Mouse (Mus musculus) forebrain, embryonic 11.5 days (tissue): ENCODE data around the gene Fndc1. TPM values are rescaled to one million over a fixed set of nuclear protein-coding genes. Genes with fewer than 3 reads are reported as not detected.

Experiments
- ATAC-seq: fragments of 200-750 bp; cut with Nextera tagmentation; replicated peaks from 2 replicates; pipeline ENCODE4 v1.8.0; 2017; ENCODE audit warnings: moderate TSS enrichment; ENCODE audit not compliant: low FRiP score
- DNase-seq: peaks from one replicate; pipeline ENCODE4 v3.0.0-alpha.2; 2017; ENCODE audit warnings: low spot score
- H3K27ac ChIP-seq: fragments of 300-500 bp; sonication (generic); 2 replicates; pipeline ENCODE4 v1.5.1; 2014; ENCODE audit warnings: low read depth, low read length
- H3K27me3 ChIP-seq: fragments of 300-500 bp; sonication (generic); 2 replicates; pipeline ENCODE4 v1.6.1; 2014; ENCODE audit warnings: mild to moderate bottlenecking, low read length, mixed read lengths; ENCODE audit not compliant: control insufficient read depth, insufficient read depth
- H3K36me3 ChIP-seq: fragments of 300-500 bp; sonication (generic); 2 replicates; pipeline ENCODE4 v1.6.1; 2014; ENCODE audit warnings: mild to moderate bottlenecking, low read length, moderate library complexity, mixed read lengths; ENCODE audit not compliant: control insufficient read depth, insufficient read depth
- H3K4me1 ChIP-seq: fragments of 300-500 bp; sonication (generic); replicated peaks from 2 replicates; pipeline ENCODE4 v1.6.1; 2014; ENCODE audit warnings: low read length, mixed read lengths; ENCODE audit not compliant: control insufficient read depth, insufficient read depth
- H3K4me2 ChIP-seq: fragments of 300-500 bp; sonication (generic); 2 replicates; pipeline ENCODE4 v1.6.1; 2014; ENCODE audit warnings: low read depth, mild to moderate bottlenecking, low read length, moderate library complexity, mixed read lengths; ENCODE audit not compliant: severe bottlenecking
- H3K4me3 ChIP-seq: fragments of 300-500 bp; sonication (generic); 2 replicates; pipeline ENCODE4 v1.5.1; 2014; ENCODE audit warnings: low read depth, low read length
- H3K9ac ChIP-seq: fragments of 300-500 bp; sonication (generic); 2 replicates; pipeline ENCODE4 v1.6.1; 2014; ENCODE audit warnings: low read length
- H3K9me3 ChIP-seq: fragments of 300-500 bp; sonication (generic); 2 replicates; pipeline ENCODE4 v1.6.1; 2016; ENCODE audit warnings: low read length, mixed read lengths; ENCODE audit not compliant: control insufficient read depth
- WGBS: fragments of 180-500 bp; shearing (Covaris S2); extraction: QIAGEN DNeasy Blood & Tissue Kit; methylation state at CpG from one replicate; pipeline ENCODE4 v1.1.7; 2014; 5-methylcytosine and 5-hydroxymethylcytosine counted together
- polyA plus RNA-seq: library from polyadenylated mRNA; unstranded; fragments of >200 nt; fragmentation: Nextera tagmentation; extraction: Ambion mirVana; gene quantifications from 2 replicates; pipeline ENCODE4 v1.2.1, GENCODE M21; 2014

The Fndc1 gene
- polyA plus RNA-seq, 1 experiment from 2014 or later, result 1.0 TPM

DNA sequence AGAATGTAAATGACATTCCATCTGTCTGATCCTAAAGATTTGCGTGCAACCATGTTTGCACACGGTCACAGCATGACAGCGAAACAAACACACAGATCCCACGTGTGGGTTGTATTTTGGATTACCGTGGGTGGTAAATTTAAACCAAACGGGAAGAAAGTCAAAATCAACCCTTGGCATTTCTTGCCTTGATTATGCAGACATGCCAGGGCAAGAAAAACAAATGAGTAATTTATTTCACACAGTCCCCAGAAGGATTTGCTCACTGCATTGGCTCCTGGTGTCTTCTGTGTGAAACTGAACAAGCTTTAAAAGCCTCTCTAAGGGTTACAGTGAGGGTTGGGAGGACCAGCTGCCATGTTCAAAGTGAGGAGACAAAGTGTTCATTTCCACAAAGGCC, 22.0 kb downstream of the Fndc1 start:
- ATAC-seq, result no peak
- no peak for DNase-seq
- 82% methylated on average over 6 of the region's 6 CpGs for WGBS

DNA sequence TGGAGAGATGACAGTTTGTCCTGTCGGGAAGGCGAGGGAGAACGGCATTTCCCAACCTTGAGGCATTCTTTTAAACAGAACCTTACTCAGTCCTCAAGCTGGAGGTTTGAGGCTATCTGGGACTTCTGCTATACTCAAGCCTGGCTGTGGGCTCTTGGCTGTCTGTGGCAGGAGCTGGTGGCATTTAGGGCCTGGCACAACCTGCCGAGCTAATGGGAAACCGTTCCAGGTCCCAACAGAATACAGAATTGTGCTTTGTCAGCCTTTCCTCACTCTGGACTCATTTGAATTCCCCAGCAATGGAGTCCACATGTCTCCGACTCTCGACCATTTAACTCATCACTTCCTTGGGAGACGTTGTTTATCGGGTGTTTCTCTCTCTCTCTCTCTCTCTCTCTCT, 24.6 kb downstream of the Fndc1 start:
- no peak for ATAC-seq
- no peaks in the 10 kb centered on the region for H3K36me3 ChIP-seq
- 81% methylated on average over 9 of the region's 9 CpGs for WGBS

More for the DNA sequence above, 22.0 kb downstream of the Fndc1 start:
- no peaks in the 10 kb centered on the region for H3K9me3 ChIP-seq
- no peaks in the 10 kb centered on the region for H3K36me3 ChIP-seq
- H3K27me3 ChIP-seq, result no peaks in the 10 kb centered on the region
- no peak overlapping the region for H3K4me3 ChIP-seq
- H3K27ac ChIP-seq, result no peak overlapping the region
- no peak overlapping the region for H3K4me2 ChIP-seq
- H3K4me1 ChIP-seq, result no peaks in the 10 kb centered on the region
- no peak overlapping the region for H3K9ac ChIP-seq

DNA sequence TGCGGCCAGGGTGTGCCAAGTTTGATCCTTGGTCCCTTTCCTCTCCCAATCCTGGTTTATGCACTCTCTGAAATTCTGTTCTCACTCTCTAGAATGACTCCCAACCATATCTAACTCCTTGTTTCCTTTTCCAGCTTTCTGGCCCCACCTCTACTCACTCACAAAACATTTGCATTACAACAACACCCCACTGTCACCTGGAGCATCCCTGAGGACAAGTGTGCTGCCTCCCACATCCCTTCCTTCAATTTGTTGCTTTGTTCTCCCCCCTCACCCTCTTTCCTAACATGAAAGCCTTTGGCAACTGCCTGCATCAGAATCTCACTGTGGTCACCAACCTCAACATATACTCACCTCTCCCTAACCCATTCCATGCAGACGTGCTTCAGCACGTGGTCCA, 27.2 kb downstream of the Fndc1 start:
- Histone ChIP-seq H3K27ac (no peak overlapping the region), H3K4me1 (no peaks in the 10 kb centered on the region), H3K9me3 (no peaks in the 10 kb centered on the region), H3K4me3 (no peak overlapping the region), H3K27me3 (no peaks in the 10 kb centered on the region), H3K9ac (no peak overlapping the region), H3K36me3 (no peaks in the 10 kb centered on the region), H3K4me2 (no peak overlapping the region)
- WGBS, result 71% methylated on average over 3 of the region's 3 CpGs
- no peak for ATAC-seq
- no peak for DNase-seq

More for the DNA sequence above, 24.6 kb downstream of the Fndc1 start:
- H3K27ac ChIP-seq, result no peak overlapping the region
- no peak overlapping the region for H3K9ac ChIP-seq
- H3K4me1 ChIP-seq, result no peaks in the 10 kb centered on the region
- H3K4me2 ChIP-seq, result no peak overlapping the region
- no peaks in the 10 kb centered on the region for H3K9me3 ChIP-seq
- no peaks in the 10 kb centered on the region for H3K27me3 ChIP-seq
- DNase-seq, result no peak
- no peak overlapping the region for H3K4me3 ChIP-seq

DNA sequence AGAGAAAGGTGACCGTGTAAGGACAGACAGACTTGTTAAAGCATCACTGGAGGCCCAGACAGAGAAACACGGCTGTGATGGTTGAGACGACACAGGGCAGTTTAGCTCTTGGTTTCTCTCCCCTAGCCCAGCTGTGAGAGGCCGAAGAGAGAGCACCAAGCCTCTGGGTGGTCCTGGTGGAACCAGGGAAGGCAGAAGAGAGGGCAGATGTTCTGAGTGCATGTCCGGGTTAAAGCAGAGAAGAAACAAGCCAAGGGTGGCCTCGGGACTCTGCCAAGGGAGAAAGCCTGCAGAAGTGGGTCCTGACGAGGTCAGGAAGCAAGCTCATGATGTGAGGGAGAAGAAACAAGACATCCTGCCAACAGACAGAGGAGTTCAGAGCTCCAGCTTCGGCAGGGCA, 31.5 kb downstream of the Fndc1 start:
- Histone ChIP-seq H3K9ac (no peak overlapping the region), H3K27ac (no peak overlapping the region), H3K4me1 (no peaks in the 10 kb centered on the region), H3K27me3 (no peaks in the 10 kb centered on the region), H3K36me3 (no peaks in the 10 kb centered on the region), H3K4me3 (no peak overlapping the region), H3K9me3 (no peaks in the 10 kb centered on the region), H3K4me2 (no peak overlapping the region)
- ATAC-seq (no peak), DNase-seq (no peak)
- WGBS, result 87% methylated on average over 8 of the region's 8 CpGs

DNA sequence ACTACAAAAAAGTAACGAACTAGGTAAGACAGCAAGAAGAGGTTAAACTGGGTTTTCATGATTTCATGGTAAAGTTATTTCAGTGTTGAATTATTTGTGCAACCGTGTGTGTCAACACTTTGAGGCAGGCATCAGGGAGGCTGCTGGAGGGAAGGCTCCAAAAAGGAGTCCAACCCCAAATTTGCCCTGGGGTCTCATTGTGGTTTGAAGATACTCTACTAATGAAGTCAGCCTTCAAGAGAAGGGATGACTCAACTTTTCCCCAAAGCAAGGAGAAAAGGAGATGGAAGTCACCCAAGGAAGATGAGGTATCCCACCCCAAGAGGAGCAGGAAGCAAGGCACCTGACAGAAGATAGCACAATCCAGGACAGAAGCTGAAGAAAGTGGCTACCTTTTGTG, 31.9 kb downstream of the Fndc1 start:
- H3K9ac ChIP-seq, result no peak overlapping the region
- no peaks in the 10 kb centered on the region for H3K9me3 ChIP-seq
- no peaks in the 10 kb centered on the region for H3K36me3 ChIP-seq
- no peak overlapping the region for H3K4me2 ChIP-seq
- DNase-seq (no peak), ATAC-seq (no peak)
- H3K4me1 ChIP-seq, result no peaks in the 10 kb centered on the region
- 92% methylated on average over 2 of the region's 2 CpGs for WGBS
- no peak overlapping the region for H3K27ac ChIP-seq
- H3K4me3 ChIP-seq, result no peak overlapping the region
- no peaks in the 10 kb centered on the region for H3K27me3 ChIP-seq

DNA sequence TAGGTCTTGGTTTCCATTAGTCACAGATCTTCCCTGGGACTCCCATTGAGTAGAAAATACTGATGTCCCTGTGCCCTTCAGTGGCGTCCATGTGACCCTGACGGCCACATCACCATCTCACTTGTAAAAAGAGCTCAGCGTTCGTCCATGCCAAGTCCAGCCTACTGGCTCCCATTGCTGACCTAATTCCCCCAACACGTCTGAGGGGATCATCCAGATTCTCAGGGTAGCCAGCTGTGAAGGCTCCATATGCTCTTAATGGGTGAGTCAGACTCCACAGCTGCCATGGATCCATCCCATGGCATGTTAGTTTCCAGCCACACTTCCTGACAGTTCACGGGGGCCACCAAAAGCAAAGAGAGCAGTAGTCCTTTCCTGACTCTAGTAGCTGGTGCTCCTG, 33.0 kb downstream of the Fndc1 start:
- DNase-seq (no peak), ATAC-seq (no peak)
- Histone ChIP-seq H3K4me3 (no peak overlapping the region), H3K4me1 (no peaks in the 10 kb centered on the region), H3K9me3 (no peaks in the 10 kb centered on the region), H3K27me3 (no peaks in the 10 kb centered on the region), H3K27ac (no peak overlapping the region), H3K9ac (no peak overlapping the region), H3K36me3 (no peaks in the 10 kb centered on the region), H3K4me2 (no peak overlapping the region)
- 91% methylated on average over 6 of the region's 6 CpGs for WGBS

DNA sequence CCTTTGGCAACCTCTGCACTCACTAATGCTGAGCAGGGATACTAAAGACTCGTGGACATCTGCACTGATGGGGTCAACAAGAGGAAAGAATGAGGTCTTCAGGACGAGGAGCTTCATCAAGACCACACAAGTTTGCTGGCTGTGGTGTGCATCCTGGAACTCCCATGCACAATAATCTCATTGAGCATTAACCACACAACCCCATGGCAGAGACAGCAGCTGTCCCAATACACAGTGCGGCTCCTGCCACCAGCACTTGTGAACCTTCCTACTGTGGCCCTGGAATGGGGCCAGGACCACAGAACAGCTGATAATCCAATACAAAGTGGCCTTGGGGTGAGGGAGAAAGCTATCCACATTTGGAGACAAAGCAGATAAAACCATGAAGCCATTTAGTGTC, 36.6 kb downstream of the Fndc1 start:
- H3K4me2 ChIP-seq, result no peak overlapping the region
- 82% methylated on average over 3 of the region's 3 CpGs for WGBS
- no peak for DNase-seq
- no peak overlapping the region for H3K9ac ChIP-seq
- H3K4me1 ChIP-seq, result no peaks in the 10 kb centered on the region
- H3K4me3 ChIP-seq, result no peak overlapping the region
- no peak overlapping the region for H3K27ac ChIP-seq
- no peaks in the 10 kb centered on the region for H3K9me3 ChIP-seq
- H3K36me3 ChIP-seq, result no peaks in the 10 kb centered on the region
- ATAC-seq, result no peak
- no peaks in the 10 kb centered on the region for H3K27me3 ChIP-seq

DNA sequence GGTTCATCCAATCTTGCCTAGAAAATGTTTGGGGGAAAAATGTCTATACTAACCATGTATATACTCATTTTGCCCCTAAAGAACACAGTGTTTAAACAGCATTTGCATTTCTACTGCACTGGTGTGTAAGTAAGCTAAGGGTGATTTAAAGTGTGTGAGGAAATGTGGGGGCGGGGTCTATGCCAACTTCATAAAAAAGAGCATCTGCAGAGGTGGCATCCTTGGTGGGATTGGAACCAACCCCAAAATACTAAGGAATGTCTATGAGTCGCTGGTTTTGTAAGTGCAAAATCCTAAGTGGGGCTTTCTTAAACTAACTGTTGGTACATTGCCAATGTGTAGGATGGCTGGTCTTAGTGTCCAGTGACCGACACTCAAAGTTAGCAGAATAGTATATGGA, 53.0 kb downstream of the Fndc1 start:
- no peak for DNase-seq
- no peak overlapping the region for H3K9ac ChIP-seq
- 93% methylated on average over 3 of the region's 3 CpGs for WGBS

DNA sequence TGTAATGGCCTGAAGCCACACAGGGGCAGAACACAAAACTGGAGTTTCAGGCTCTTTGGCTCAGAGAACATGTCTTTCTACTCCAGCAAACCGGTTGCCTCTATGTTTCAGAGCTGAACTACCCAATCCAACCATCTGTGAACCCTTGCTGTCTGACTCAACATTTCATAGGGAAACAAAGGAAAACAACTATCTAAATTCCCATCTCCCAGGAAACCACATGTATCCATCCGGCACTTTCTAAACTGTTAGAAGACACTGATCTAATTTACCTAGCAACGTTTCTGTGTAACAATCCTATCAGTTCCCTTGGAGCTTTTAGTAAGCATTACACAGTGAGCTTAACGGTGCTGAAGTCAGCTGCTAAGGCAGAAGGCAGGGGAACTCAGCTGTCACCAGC, 67.3 kb downstream of the Fndc1 start:
- no peaks in the 10 kb centered on the region for H3K4me1 ChIP-seq
- no peak overlapping the region for H3K4me3 ChIP-seq
- no peak overlapping the region for H3K27ac ChIP-seq
- no peak overlapping the region for H3K4me2 ChIP-seq
- WGBS, result 80% methylated on average over 4 of the region's 4 CpGs
- H3K9me3 ChIP-seq, result no peaks in the 10 kb centered on the region
- no peaks in the 10 kb centered on the region for H3K27me3 ChIP-seq
- DNase-seq, result no peak
- H3K36me3 ChIP-seq, result no peaks in the 10 kb centered on the region
- no peak overlapping the region for H3K9ac ChIP-seq
- no peak for ATAC-seq

More for the DNA sequence above, 53.0 kb downstream of the Fndc1 start:
- no peak overlapping the region for H3K4me3 ChIP-seq
- H3K9me3 ChIP-seq, result no peaks in the 10 kb centered on the region
- ATAC-seq, result no peak
- H3K36me3 ChIP-seq, result no peaks in the 10 kb centered on the region
- no peak overlapping the region for H3K27ac ChIP-seq
- no peaks in the 10 kb centered on the region for H3K4me1 ChIP-seq
- no peaks in the 10 kb centered on the region for H3K27me3 ChIP-seq
- H3K4me2 ChIP-seq, result no peak overlapping the region
